Mouse (Mus musculus) heart, adult 2 months (tissue): ENCODE data around the gene Pak6. TPM values are rescaled to one million over a fixed set of nuclear protein-coding genes. Genes with fewer than 3 reads are reported as not detected.

Experiments
- DNase-seq, 2 experiments: peaks; one replicate each; pipeline ENCODE4 v3.0.0; 2021
- H3K27ac ChIP-seq: fragments of 200-600 bp; 2 replicates; pipeline ENCODE4 v1.8.1; 2022
- H3K27me3 ChIP-seq: fragments of 200-500 bp; 2 replicates; pipeline ENCODE4 v1.6.1; 2012; ENCODE audit warnings: mild to moderate bottlenecking, low read length, inconsistent platforms, mixed read lengths; ENCODE audit not compliant: control insufficient read depth, insufficient read depth
- H3K36me3 ChIP-seq: fragments of 200-500 bp; 2 replicates; pipeline ENCODE4 v1.6.1; 2012; ENCODE audit warnings: low read length, inconsistent platforms; ENCODE audit not compliant: control insufficient read depth, insufficient read depth
- H3K4me1 ChIP-seq: fragments of 200-500 bp; 2 replicates; pipeline ENCODE4 v1.6.1; 2011; ENCODE audit warnings: low read length; ENCODE audit not compliant: control insufficient read depth, insufficient read depth
- H3K4me3 ChIP-seq: fragments of 200-600 bp; 2 replicates; pipeline ENCODE4 v1.8.1; 2022
- H3K79me2 ChIP-seq: fragments of 200-500 bp; replicated peaks from 2 replicates; pipeline ENCODE4 v1.6.1; 2012; ENCODE audit warnings: mild to moderate bottlenecking, inconsistent platforms, low read length, moderate library complexity, mixed read lengths; ENCODE audit not compliant: control insufficient read depth, insufficient read depth
- H3K9ac ChIP-seq: fragments of 200-500 bp; 2 replicates; pipeline ENCODE4 v1.6.1; 2012; ENCODE audit warnings: low read depth, mild to moderate bottlenecking, control low read depth, inconsistent platforms, low read length, mixed read lengths
- CTCF ChIP-seq: fragments of 200-600 bp; IDR thresholded peaks from 2 replicates; pipeline ENCODE4 v1.8.1; 2022; ENCODE audit warnings: antibody characterized with exemption, mild to moderate bottlenecking, moderate library complexity
- EP300 ChIP-seq: fragments of 200-500 bp; IDR thresholded peaks from 2 replicates; pipeline ENCODE4 v1.6.1; 2011; ENCODE audit warnings: low read depth, low read length, control low read depth; ENCODE audit not compliant: insufficient read depth
- POLR2A ChIP-seq: fragments of 200-500 bp; IDR thresholded peaks from 2 replicates; pipeline ENCODE4 v1.6.1; 2011; ENCODE audit warnings: mild to moderate bottlenecking, low read depth, low read length, control low read depth; ENCODE audit not compliant: insufficient read depth
- WGBS: fragments of 180-500 bp; shearing (Covaris S2); methylation state at CpG from one replicate; pipeline ENCODE4 v1.1.7; 2018; 5-methylcytosine and 5-hydroxymethylcytosine counted together
- intact Hi-C: fragments of 180-260 bp; cut with DNase I; formaldehyde crosslinking; loops from one replicate; pipeline ENCODE4 v1.15.1; 2025
- polyA plus RNA-seq: library from polyadenylated mRNA; depleted of rRNA; stranded (reverse); fragments of >200 nt; gene quantifications from 2 replicates; pipeline ENCODE4 v1.2.3, GENCODE M21; 2012
- total RNA-seq, 2 experiments: library from RNA; stranded (reverse); gene quantifications; 2 replicates each; pipeline ENCODE4 v1.2.3; 2021

The Pak6 gene
- total and polyA plus RNA-seq, 3 experiments = 6.1 to 11.1 (median 8.1) TPM

GRCm38 (mm10) chr2:118686693-118687092 lies 23.6 kb downstream of the Pak6 start:
- no peak overlapping the region for H3K9ac ChIP-seq
- H3K27me3 ChIP-seq = no peaks in the 10 kb centered on the region
- H3K79me2 ChIP-seq = no peaks in the 10 kb centered on the region
- H3K36me3 ChIP-seq = no peaks in the 10 kb centered on the region
- 47% methylated on average over 8 of the region's 8 CpGs for WGBS
- no peak for DNase-seq
- H3K27ac ChIP-seq = no peak overlapping the region
- intact Hi-C loops = no loop called here
- peaks cover 4% of the 10 kb centered on the region; the same call in 1 of the 2 replicates for H3K4me1 ChIP-seq
- TF ChIP-seq CTCF (no peak), EP300 (no peak), POLR2A (no peak)
- no peak overlapping the region for H3K4me3 ChIP-seq

DNA sequence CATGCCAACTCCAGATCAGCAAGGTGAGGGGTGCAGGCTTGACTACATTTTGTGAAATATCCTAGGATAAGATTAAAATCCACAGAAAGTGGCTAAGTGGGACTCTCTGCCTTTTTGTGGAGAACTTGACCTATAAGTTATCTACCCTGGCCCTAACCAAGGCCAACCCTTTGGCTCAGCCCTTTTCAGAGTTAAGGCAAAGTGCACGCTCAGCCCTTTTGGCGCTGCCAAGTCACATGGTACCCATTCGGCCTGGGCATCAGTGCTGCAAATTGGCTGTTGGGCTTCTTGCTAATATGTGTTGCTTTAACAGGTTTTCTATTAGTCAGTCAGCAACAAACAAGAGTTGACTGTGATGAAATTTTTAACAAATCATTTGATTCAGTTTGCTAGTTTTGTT lies 24.7 kb downstream of the Pak6 start:
- Histone ChIP-seq H3K36me3 (no peaks in the 10 kb centered on the region), H3K79me2 (no peaks in the 10 kb centered on the region), H3K4me1 (peaks cover 2% of the 10 kb centered on the region; the same call in 1 of the 2 replicates), H3K4me3 (no peak overlapping the region), H3K9ac (no peak overlapping the region), H3K27me3 (no peaks in the 10 kb centered on the region), H3K27ac (no peak overlapping the region)
- WGBS = 74% methylated on average over 3 of the region's 3 CpGs
- no peak for DNase-seq
- TF ChIP-seq POLR2A (no peak), EP300 (no peak), CTCF (no peak)
- intact Hi-C loops = no loop called here

DNA sequence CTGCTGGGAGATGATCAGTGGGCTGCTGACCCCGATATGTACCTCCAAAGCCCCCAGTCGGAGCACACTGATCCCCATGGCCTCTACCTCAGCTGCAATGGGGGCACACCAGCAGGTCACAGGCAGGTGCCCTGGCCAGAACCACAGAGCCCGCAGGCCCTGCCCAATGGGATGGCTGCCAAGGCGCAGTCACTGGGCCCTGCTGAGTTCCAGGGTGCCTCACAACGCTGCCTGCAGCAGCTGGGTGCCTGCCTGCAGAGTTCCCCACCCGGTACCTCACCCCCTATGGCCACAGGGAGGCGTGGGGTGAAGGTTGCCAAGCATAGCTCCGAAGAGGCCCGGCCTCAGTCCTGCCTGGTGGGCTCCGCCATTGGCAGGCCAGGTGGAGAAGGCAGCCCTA lies 26.8 kb downstream of the Pak6 start:
- no peak overlapping the region for H3K9ac ChIP-seq
- H3K27me3 ChIP-seq = no peaks in the 10 kb centered on the region
- H3K4me3 ChIP-seq = no peak overlapping the region
- intact Hi-C loops = loop anchor here (5.0 kb wide), 1 partner anchor 33 kb away; no protein-coding TSS in a partner anchor
- H3K36me3 ChIP-seq = no peaks in the 10 kb centered on the region
- WGBS = 67% methylated on average over 9 of the region's 10 CpGs
- TF ChIP-seq POLR2A = no peak
- no peaks in the 10 kb centered on the region for H3K4me1 ChIP-seq
- H3K27ac ChIP-seq = no peak overlapping the region
- H3K79me2 ChIP-seq = no peaks in the 10 kb centered on the region
- no peak for DNase-seq

- no peaks in the 10 kb centered on the region for H3K79me2 ChIP-seq
- no peak overlapping the region for H3K9ac ChIP-seq
- H3K27ac ChIP-seq = no peak overlapping the region
- WGBS = 80% methylated on average over 19 of the region's 19 CpGs
- H3K4me1 ChIP-seq = peaks cover 6% of the 10 kb centered on the region
- no peak overlapping the region for H3K4me3 ChIP-seq
- no peak for DNase-seq
- H3K36me3 ChIP-seq = no peaks in the 10 kb centered on the region
- intact Hi-C loops = loop anchor here (5.0 kb wide), 1 partner anchor 36 kb away; no protein-coding TSS in a partner anchor
- H3K27me3 ChIP-seq = no peaks in the 10 kb centered on the region; the same call in 1 of the 2 replicates
- TF ChIP-seq POLR2A (no peak), EP300 (no peak), CTCF (no peak)
Observed at GRCm38 (mm10) chr2:118693370-118693966, 30.4 kb downstream of the Pak6 start.

DNA sequence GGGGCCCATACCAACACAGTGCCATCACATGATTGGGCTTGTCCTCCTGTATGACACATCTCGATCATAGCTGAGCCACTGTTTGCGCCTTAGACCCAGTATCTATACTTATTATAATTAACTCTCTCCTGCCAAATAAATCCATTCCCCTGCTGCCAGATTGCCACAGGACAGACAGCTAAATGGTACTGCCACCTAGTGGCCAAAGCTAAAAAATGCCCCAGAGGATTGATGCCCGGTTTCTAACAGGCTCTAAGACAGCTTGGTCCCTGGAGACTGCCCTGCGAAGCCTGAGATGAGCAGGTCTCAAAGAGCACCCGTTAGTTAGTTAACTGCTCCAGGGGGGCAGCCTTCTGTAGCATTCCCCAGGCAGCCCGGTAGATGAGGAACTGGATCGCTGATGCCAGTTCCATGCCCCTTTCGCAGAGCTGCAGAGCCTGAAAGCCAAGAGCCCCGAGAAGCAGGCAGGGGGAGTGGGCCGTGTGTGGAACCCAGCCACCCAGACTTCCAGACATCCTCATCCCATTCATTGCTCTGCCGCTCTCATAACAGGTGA lies 32.7 kb downstream of the Pak6 start:
- H3K36me3 ChIP-seq = no peaks in the 10 kb centered on the region
- no peak overlapping the region for H3K4me3 ChIP-seq
- H3K9ac ChIP-seq = no peak overlapping the region
- WGBS = 29% methylated on average over 11 of the region's 11 CpGs
- H3K79me2 ChIP-seq = no peaks in the 10 kb centered on the region
- DNase-seq = peak; percentile 42 to 49
- intact Hi-C loops = loop anchor here (1.0 to 2.0 kb wide), 2 partner anchors 57 to 209 kb away; no protein-coding TSS in a partner anchor
- no peaks in the 10 kb centered on the region; the same call in 1 of the 2 replicates for H3K27me3 ChIP-seq
- H3K27ac ChIP-seq = no peak overlapping the region
- H3K4me1 ChIP-seq = peaks cover 6% of the 10 kb centered on the region
- 0 out of 2 replicates have a peak, but pooled peaks have one; percentile 7 for TF ChIP-seq EP300
- peak; percentile 93 for TF ChIP-seq CTCF
- TF ChIP-seq POLR2A = no peak

- WGBS = 28% methylated on average over 21 of the region's 21 CpGs
- Histone ChIP-seq H3K27ac (no peak overlapping the region), H3K4me1 (peaks cover 6% of the 10 kb centered on the region), H3K36me3 (no peaks in the 10 kb centered on the region), H3K4me3 (no peak overlapping the region), H3K27me3 (peaks cover under 1% of the 10 kb centered on the region; the same call in 1 of the 2 replicates), H3K79me2 (no peaks in the 10 kb centered on the region), H3K9ac (no peak overlapping the region)
- intact Hi-C loops = no loop called here
- DNase-seq = peak in 1 of 2 experiments; percentile 36
- TF ChIP-seq CTCF (no peak), POLR2A (no peak), EP300 (no peak)
Observed at GRCm38 (mm10) chr2:118696451-118697308, 33.6 kb downstream of the Pak6 start.
